8 mouse cellular contexts compared by ENCODE assay signal in genomic region chr3:85707421-85707820, GRCm38 (mm10).
DNase-seq lines count a peak whose midpoint lies in the region; ATAC-seq lines count a peak whose summit lies in the region.

No protein-coding gene starts in this region.

- H3K36me3 ChIP-seq in midbrain, embryonic 14.5 days (ENCODE audit: control insufficient read depth, insufficient read depth, low read length): no peaks in the 10 kb centered on the region
- H3K36me3 ChIP-seq in midbrain, embryonic 15.5 days (replicated peaks): no peaks in the 10 kb centered on the region
- no peaks in the 10 kb centered on the region for H3K36me3 ChIP-seq in heart, embryonic 10.5 days

- no peak for ATAC-seq in CD4-positive, CD25-positive, alpha-beta regulatory T cell, adult 4 months
- ATAC-seq in midbrain, embryonic 14.5 days (ENCODE audit: low FRiP score, low TSS enrichment): no peak
- ATAC-seq in midbrain, embryonic 15.5 days (replicated peaks): no peak

- no peaks in the 10 kb centered on the region for H3K4me1 ChIP-seq in midbrain, embryonic 14.5 days (ENCODE audit: control insufficient read depth, insufficient read depth, low read length)
- 0 out of 2 replicates have a peak, but pooled peaks cover 5% of the 10 kb centered on the region for H3K4me1 ChIP-seq in midbrain, embryonic 15.5 days
- peaks cover 16% of the 10 kb centered on the region for H3K4me1 ChIP-seq in heart, embryonic 10.5 days

- intact Hi-C loops in left cerebral cortex, postnatal 4 days (cut with DNase I): loop anchor here (5.0 to 10.0 kb wide), 2 partner anchors 210 to 417 kb away; no protein-coding TSS in a partner anchor

- no peaks in the 10 kb centered on the region for H3K27me3 ChIP-seq in midbrain, embryonic 14.5 days (ENCODE audit: control insufficient read depth, insufficient read depth, low read length)
- no peaks in the 10 kb centered on the region for H3K27me3 ChIP-seq in midbrain, embryonic 15.5 days (replicated peaks)
- no peaks in the 10 kb centered on the region for H3K27me3 ChIP-seq in heart, embryonic 10.5 days (ENCODE audit: insufficient read depth, poor library complexity, severe bottlenecking)

- no peak overlapping the region for H3K4me2 ChIP-seq in midbrain, embryonic 14.5 days (ENCODE audit: low read length)
- H3K4me2 ChIP-seq in midbrain, embryonic 15.5 days: no peak overlapping the region

- H3K9ac ChIP-seq in midbrain, embryonic 14.5 days (replicated peaks; ENCODE audit: low read length): no peak overlapping the region
- no peak overlapping the region for H3K9ac ChIP-seq in midbrain, embryonic 15.5 days

- H3K4me3 ChIP-seq in midbrain, embryonic 14.5 days (replicated peaks; ENCODE audit: low read depth, low read length): no peak overlapping the region
- no peak overlapping the region for H3K4me3 ChIP-seq in midbrain, embryonic 15.5 days
- H3K4me3 ChIP-seq in heart, embryonic 10.5 days: no peak overlapping the region

- no peak overlapping the region for H3K27ac ChIP-seq in midbrain, embryonic 14.5 days (replicated peaks; ENCODE audit: low read depth, low read length)
- no peak overlapping the region for H3K27ac ChIP-seq in midbrain, embryonic 15.5 days
- no peak overlapping the region for H3K27ac ChIP-seq in heart, embryonic 10.5 days

- 40% methylated on average over 7 of the region's 7 CpGs for WGBS in midbrain, embryonic 14.5 days
- 42% methylated on average over 7 of the region's 7 CpGs for WGBS in midbrain, embryonic 15.5 days
- WGBS in heart, embryonic 10.5 days: 42% methylated on average over 7 of the region's 7 CpGs

- DNase-seq in CD4-positive, CD25-positive, alpha-beta regulatory T cell, adult 2 months (ENCODE audit: low read depth, low spot score): peak; percentile 61
- peak; percentile 77 for DNase-seq in midbrain, embryonic 14.5 days
- peak; percentile 13 for DNase-seq in c-Kit-negative CD71-positive TER-119-positive erythroid progenitor cells, embryonic 14.5 days (ENCODE audit: low read depth, low spot score)
- DNase-seq in heart, embryonic 10.5 days (ENCODE audit: low spot score): peak; percentile 72
- DNase-seq in left cerebral cortex, postnatal 4 days: peak; percentile 43
- peak; percentile 18 for DNase-seq in right cerebral cortex, adult 18-20 months

- H3K9me3 ChIP-seq in midbrain, embryonic 14.5 days (ENCODE audit: control insufficient read depth, low read length): no peaks in the 10 kb centered on the region
- no peaks in the 10 kb centered on the region for H3K9me3 ChIP-seq in midbrain, embryonic 15.5 days
- no peaks in the 10 kb centered on the region for H3K9me3 ChIP-seq in heart, embryonic 10.5 days

Comparison
In these comparisons a context has a peak if more than half of its experiments do, and no peak if none do; other contexts are left out.
1. DNase-seq: peak in every context shown above with its lines; median percentile 77 in midbrain, embryonic 14.5 days; 72 in heart, embryonic 10.5 days; 61 in CD4-positive, CD25-positive, alpha-beta regulatory T cell, adult 2 months; 43 in left cerebral cortex, postnatal 4 days; 18 in right cerebral cortex, adult 18-20 months; 13 in c-Kit-negative CD71-positive TER-119-positive erythroid progenitor cells, embryonic 14.5 days.